Mouse (Mus musculus): ENCODE measurements at regions not wholly inside any gene's neighbourhood (a gene's known extent, or its start where the extent isn't known, plus 50 kb on each side); places are given as distances from the start of the nearest gene placed in this dataset.
A peak's percentile ranks its signal among the peaks of the same experiment; 100 is the strongest.

GRCm38 (mm10) chr19:36178828-36179251 lies 58.9 kb upstream of the Ankrd1 start:
- DNase-seq = no peak

DNA sequence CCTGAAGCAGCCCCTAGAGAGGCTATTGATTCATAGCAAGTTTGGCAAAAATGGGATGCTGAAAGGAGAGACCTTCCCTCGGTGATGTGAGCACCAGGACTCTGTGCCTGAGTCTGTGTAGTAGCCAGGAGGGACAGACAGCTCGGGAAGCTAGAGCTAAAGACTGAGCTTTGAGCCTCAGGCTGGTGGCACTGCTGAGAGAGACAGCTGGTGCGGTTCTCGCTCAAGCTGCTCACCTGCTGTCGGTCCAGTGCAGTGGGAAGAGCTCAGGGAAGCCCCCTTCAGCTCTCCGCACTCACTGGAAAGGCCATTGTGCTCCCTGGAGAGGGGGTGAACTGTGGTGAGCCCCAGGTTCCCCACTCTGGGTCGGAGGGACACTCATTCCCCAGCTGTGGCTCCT lies 60.4 kb upstream of the Ankrd1 start:
- DNase-seq = no peak

DNA sequence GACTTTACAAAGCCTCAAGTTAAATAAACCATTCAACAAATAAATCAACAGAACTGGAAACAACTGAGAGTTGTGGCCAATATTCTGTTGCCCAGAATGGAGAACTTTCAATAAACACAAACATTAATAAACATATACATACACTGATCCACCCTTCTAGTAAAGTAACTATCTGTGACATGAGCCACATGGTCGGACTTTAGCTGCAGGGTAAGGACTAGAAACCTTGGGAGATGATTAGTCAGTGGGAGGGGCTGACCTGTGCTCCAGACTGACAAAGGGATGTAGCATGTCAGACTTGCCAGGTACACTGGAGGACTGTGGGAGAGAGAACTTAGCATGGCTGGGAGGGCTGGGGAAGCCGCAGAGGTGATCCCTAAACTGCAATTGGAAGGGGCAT lies 61.6 kb upstream of the Ankrd1 start:
- no peak for DNase-seq

- peak; percentile 85 for DNase-seq
Measured at GRCm38 (mm10) chr19:36183127-36183526, 63.2 kb upstream of the Ankrd1 start.

DNA sequence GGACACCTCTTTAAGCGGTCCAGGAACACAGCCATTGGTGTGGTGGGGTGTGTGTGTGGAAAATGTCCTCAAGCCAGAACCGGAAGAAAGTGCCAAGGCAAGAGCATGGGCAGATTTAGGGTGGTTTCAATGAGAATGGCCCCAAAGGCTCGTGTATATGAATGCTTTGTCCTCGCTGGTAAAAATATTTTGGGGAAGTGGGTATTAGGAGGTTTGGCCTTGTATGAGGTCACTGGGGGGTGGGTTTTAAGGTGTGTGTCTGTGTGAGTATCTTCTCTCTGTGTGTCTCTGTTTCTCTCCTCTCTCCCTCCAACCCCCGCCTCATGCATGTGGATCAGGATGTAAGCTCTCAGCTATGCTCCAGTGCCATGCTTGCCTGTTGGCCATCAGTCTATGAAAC lies 69.8 kb upstream of the Ankrd1 start:
- DNase-seq = no peak

GRCm38 (mm10) chr19:36191641-36192040 lies 71.7 kb upstream of the Ankrd1 start:
- DNase-seq = no peak

- no peak for DNase-seq
Measured at GRCm38 (mm10) chr19:36204269-36204668, 84.4 kb upstream of the Ankrd1 start.

DNA sequence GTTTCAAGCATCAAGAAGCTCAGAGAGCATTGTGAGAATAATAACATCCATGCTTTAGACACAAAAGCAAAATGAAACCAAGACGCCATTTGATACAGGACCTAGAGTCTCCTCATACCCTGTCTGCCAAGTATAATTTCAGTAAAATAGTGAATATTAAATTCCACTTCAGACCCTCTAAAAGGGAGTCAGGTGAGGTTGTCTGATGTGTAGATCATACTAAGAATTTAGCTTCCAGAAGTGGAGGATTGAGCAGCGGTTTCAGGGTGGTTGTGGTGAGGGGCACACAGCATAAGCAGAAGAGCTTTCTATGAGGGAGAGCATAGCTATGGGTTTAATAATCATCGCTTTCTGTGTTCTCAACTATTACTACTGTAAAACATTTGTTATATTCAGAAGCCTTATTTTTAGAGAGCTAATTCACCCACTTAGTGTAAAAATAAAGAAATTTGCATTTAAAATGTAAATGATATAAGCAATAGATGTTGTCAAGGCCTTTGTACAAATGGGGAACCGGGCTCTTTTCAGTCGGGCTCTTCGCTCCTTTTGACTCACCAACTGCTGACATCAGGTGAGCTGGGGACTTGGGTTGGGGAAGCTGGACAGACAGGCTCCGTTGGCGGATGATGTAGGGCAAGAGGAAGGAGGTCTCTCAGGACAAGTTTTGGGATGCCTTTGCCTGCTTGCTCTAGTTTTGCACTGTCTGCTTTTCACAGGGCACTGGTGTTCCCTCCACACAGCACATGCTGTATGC lies 85.2 kb upstream of the Ankrd1 start:
- DNase-seq = no peak

- no peak for DNase-seq
Measured at GRCm38 (mm10) chr19:36207735-36208288, 87.9 kb upstream of the Ankrd1 start.

DNA sequence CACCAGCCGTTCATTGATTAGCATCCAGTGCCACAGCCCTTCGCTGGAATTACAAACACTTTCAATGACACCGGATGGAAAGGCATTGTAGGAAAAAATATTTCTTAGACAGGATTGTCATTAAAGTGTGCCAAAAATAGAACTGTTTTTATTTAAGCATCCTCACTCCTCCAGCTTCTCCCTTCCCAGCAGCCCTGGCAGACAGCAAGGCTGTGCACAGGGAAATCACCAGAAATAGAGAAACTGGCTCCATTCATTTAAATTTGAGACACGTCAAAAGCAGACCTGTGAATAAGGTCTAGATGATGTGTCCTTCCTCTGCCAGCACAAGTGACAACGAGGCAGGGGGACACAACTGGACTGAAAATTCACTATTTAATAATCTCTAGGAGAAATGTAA lies 88.5 kb upstream of the Ankrd1 start:
- no peak for DNase-seq

GRCm38 (mm10) chr19:36213461-36213860 lies 93.6 kb upstream of the Ankrd1 start:
- no peak for DNase-seq

DNA sequence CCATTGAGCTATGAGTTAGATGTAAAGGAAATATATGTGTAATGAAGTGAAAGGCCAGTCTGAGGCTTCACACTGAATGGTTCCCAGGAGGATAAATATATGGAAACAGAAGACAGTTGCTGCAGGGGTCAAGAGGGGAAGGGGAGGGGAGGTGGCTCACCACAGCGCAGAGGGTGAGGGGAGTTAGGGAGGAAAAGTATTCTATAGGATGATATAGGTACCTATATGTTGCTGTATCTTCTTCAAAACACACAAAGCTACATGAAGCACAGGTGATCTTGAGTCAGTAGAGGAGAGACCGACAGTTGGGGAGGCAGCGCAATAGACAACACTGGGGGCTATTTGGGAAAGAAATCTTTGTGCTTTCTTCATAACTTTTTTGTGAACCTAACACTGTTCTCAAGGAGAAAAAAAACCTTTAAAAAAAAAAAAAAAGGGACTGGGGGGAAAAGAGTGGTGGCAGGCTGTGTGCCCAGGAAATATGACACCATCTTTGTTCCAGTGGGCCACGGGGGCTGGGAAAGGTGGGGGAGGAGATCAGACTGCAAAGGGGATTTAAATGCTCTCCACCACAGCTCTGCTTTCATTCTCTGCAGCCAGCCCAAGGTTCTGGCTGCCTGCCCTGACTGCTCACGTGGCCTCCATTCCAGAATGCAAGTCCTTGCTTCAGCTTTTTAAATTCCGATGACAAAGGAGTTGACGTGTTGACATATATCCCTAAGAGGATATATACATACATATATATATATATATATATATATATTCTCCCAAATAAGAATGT lies 94.5 kb upstream of the Ankrd1 start:
- no peak for DNase-seq

GRCm38 (mm10) chr19:36217177-36217576 lies 97.3 kb upstream of the Ankrd1 start:
- DNase-seq = no peak

- DNase-seq = no peak
Measured at GRCm38 (mm10) chr19:36217605-36218004, 97.7 kb upstream of the Ankrd1 start.

DNA sequence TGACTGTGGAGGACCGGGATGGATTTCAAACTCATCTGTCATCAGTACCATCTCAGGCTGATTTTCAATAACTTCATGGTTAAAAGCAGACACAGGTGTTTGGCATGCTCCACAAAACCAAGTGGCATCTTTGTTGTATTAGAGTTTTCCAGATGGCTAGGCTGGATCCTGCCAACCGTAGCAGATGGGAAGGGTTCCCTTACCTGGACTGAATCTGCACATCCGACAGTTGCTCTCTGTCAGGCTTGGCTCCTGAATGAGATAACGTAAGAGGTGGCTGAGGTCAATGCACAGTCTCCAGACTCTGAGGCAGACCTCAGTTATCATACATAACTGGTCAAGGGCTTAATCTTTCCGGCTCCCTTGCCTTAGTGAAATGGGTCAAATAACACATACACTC lies 99.0 kb upstream of the Ankrd1 start:
- DNase-seq = no peak

- no peak for DNase-seq
Measured at GRCm38 (mm10) chr19:36221104-36221503, 101.2 kb upstream of the Ankrd1 start.

DNA sequence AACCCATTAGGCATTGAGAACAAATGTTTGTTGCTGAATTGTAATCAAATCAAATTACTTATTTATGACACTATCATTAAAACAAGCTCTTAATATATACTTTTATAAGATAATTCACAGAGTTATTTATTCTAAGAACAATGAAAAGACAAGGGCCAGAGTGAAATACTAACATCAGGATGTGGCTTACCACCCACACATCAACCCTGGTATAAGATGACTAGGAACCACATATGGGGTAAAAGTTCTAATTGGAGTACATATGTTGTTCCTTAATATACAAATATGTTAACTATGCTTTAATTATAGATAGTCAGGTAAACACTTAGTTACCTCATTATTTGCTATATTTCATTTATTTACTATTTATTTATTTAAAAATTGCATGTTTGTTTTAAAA lies 101.7 kb upstream of the Ankrd1 start:
- no peak for DNase-seq

DNA sequence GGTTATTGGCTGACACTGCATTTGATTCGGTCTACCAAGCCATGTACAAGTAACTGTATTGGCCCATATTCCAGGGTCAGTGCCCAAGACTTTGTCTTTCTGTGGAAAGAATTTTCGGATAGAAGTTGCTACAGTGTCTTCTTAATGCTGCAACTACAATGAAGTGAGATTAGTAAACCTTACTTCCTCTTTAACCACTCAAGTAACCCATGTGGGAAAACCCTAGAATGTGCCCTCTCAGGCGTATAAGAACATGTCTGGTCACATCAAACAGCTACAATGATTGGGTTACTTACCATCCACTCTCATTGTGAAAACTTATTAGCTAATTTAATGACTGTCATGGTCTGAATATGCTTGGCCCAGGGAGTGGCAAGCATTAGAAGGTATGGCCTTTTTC lies 102.3 kb upstream of the Ankrd1 start:
- no peak for DNase-seq

- peak; percentile 50 for DNase-seq
Measured at GRCm38 (mm10) chr19:36224518-36224917, 104.6 kb upstream of the Ankrd1 start.

- DNase-seq = no peak
Measured at GRCm38 (mm10) chr19:36225612-36226011, 105.7 kb upstream of the Ankrd1 start.

GRCm38 (mm10) chr19:36227418-36228160 lies 107.7 kb upstream of the Ankrd1 start:
- no peak for DNase-seq

- no peak for DNase-seq
Measured at GRCm38 (mm10) chr19:36229315-36229714, 109.4 kb upstream of the Ankrd1 start.

GRCm38 (mm10) chr19:36229941-36230340 lies 110.0 kb upstream of the Ankrd1 start:
- DNase-seq = no peak

Data from thymus, postnatal 14 days (tissue).